In the genomic region with DNA sequence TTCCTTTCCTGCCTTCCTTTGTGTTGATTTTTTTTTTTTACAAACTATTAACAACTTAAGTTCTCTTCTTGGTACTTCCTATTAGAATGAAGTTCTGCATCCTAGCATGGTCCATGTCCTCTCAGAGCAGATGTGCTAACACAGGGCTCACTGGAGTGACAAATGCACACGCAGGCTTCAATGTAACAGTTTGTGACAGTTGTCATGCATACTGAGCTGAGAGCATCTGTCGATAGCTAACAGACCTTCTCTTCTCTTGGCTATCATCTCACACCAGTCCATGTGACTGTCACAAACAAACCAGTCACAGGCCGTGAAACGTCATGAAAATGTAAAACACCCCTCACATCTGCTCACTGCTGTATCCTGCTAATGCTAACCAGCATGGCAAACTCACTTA, we compare ENCODE assay signal across 22 mouse cellular contexts. TPM values are rescaled to one million over a fixed set of nuclear protein-coding genes. Genes with fewer than 3 reads are reported as not detected.
A peak's percentile ranks its signal among the peaks of the same experiment; 100 is the strongest.
DNase-seq lines count a peak whose midpoint lies in the region; ATAC-seq and TF ChIP-seq lines count a peak whose summit lies in the region.
"Had no signal": no experiment of that assay in that cellular context is flagged by ENCODE, and none has a peak within 500 bp of the region (broad histone marks: within the 10 kb centered on the region; RNA-seq: fewer than 3 reads in every experiment).

No protein-coding gene starts in this region.

- H3K4me2 ChIP-seq in intestine, embryonic 15.5 days (replicated peaks) = no peak overlapping the region
- H3K4me2 ChIP-seq: forebrain, embryonic 13.5 days; heart, embryonic 13.5 days; hindbrain, embryonic 13.5 days had no signal

- no peaks in the 10 kb centered on the region for H3K9me3 ChIP-seq in intestine, embryonic 15.5 days
- H3K9me3 ChIP-seq: forebrain, embryonic 10.5 days; forebrain, embryonic 13.5 days; heart, embryonic 10.5 days; heart, embryonic 13.5 days; hindbrain, embryonic 13.5 days had no signal

- H3K4me1 ChIP-seq in intestine, embryonic 15.5 days (replicated peaks) = no peaks in the 10 kb centered on the region
- H3K4me1 ChIP-seq: forebrain, embryonic 10.5 days; forebrain, embryonic 13.5 days; heart, embryonic 10.5 days; heart, embryonic 13.5 days; hindbrain, embryonic 13.5 days had no signal

- 75% methylated on average over 4 of the region's 4 CpGs for WGBS in intestine, embryonic 15.5 days

- intact Hi-C loops in heart, postnatal 25 days (cut with DNase I) = no loop called here

- H3K4me3 ChIP-seq in intestine, embryonic 15.5 days (replicated peaks) = no peak overlapping the region
- H3K4me3 ChIP-seq: forebrain, embryonic 10.5 days; forebrain, embryonic 13.5 days; heart, adult 2 months; heart, embryonic 10.5 days; heart, embryonic 13.5 days; hindbrain, embryonic 13.5 days had no signal

- no peak overlapping the region for H3K27ac ChIP-seq in intestine, embryonic 15.5 days
- H3K27ac ChIP-seq: forebrain, embryonic 10.5 days; forebrain, embryonic 13.5 days; heart, adult 2 months; heart, embryonic 10.5 days; heart, embryonic 13.5 days; hindbrain, embryonic 13.5 days had no signal

- DNase-seq in heart, adult 11 months = peak; percentile 41
- no peak for DNase-seq in heart, postnatal 25 days (ENCODE audit: low spot score)
- peak; percentile 49 for DNase-seq in layer of hippocampus, adult 9-11 months
- no peak for DNase-seq in layer of hippocampus, adult 9-10 months (ENCODE audit: low spot score)
- DNase-seq in brain, embryonic 14.5 days (ENCODE audit: low read depth) = peak; percentile 28
- DNase-seq in retina, postnatal 1 day = peak; percentile 56
- no peak for DNase-seq in natural killer cell, adult 2 months (ENCODE audit: low spot score in 2 of 2)
- DNase-seq: adrenal gland, adult 2 months; adrenal gland, postnatal 14 days; cerebellum, adult 2 months; gastrocnemius, postnatal 25 days; heart, adult 2 months; heart, postnatal 14 days had no signal

- H3K36me3 ChIP-seq in intestine, embryonic 15.5 days = no peaks in the 10 kb centered on the region

- no peak for ATAC-seq in intestine, embryonic 15.5 days
- ATAC-seq: CD4-positive, CD25-positive, alpha-beta regulatory T cell, adult 4 months; forebrain, embryonic 13.5 days; hindbrain, embryonic 16.5 days; inflammation-experienced regulatory T-cells, adult 6 months had no signal

- no peaks in the 10 kb centered on the region for H3K27me3 ChIP-seq in intestine, embryonic 15.5 days (replicated peaks)
- H3K27me3 ChIP-seq: forebrain, embryonic 13.5 days; heart, embryonic 13.5 days; hindbrain, embryonic 13.5 days had no signal

- TF ChIP-seq POLR2A in brain, embryonic 14.5 days (IDR thresholded peaks at IDR 0.05; ENCODE audit: borderline replicate concordance, extremely low read depth, insufficient read depth, insufficient read length, poor library complexity, severe bottlenecking) = no peak

- no peak overlapping the region for H3K9ac ChIP-seq in intestine, embryonic 15.5 days
- H3K9ac ChIP-seq: forebrain, embryonic 13.5 days; heart, embryonic 13.5 days; hindbrain, embryonic 13.5 days had no signal

- no peak for TF ChIP-seq CTCF in brain, embryonic 14.5 days (IDR thresholded peaks at IDR 0.05; ENCODE audit: borderline replicate concordance, extremely low read depth, insufficient read depth, insufficient read length)

RNA-seq across cellular contexts. Expression of a gene that starts 50.7 kb away (rescaled TPM):
- 100 to 1,000 TPM; 143 to 166 TPM for total RNA-seq in heart, postnatal 25 days (2021)
- 35.8 and 50.1 TPM in 2 replicates for polyA plus RNA-seq in brain, embryonic 14.5 days (2012; rRNA removed)
- 15.7 and 15.8 TPM in 2 replicates for polyA plus RNA-seq in intestine, embryonic 15.5 days (2015; fragmentation: Nextera tagmentation; extraction: Ambion mirVana)

RNA-seq across cellular contexts. Expression of a gene that starts 50.8 kb away (rescaled TPM):
- total RNA-seq in heart, postnatal 25 days (2021) = 10 to 100 TPM; 78.6 to 96.1 TPM
- 114 and 119 TPM in 2 replicates for polyA plus RNA-seq in brain, embryonic 14.5 days (2012; rRNA removed)
- polyA plus RNA-seq in intestine, embryonic 15.5 days (2015; fragmentation: Nextera tagmentation; extraction: Ambion mirVana) = 67.4 and 70.6 TPM in 2 replicates

Comparison
In these comparisons a context has a peak if more than half of its experiments do, and no peak if none do; other contexts are left out.
1. DNase-seq: peak in heart, adult 11 months (single experiment), layer of hippocampus, adult 9-11 months (single experiment), brain, embryonic 14.5 days (single experiment) and retina, postnatal 1 day (single experiment); none in heart, postnatal 25 days (single experiment), layer of hippocampus, adult 9-10 months (single experiment) and natural killer cell, adult 2 months (0 of 2).